Mouse (Mus musculus) Patski (cell line): ENCODE results near the gene Sv2a. TPM values are rescaled to one million over a fixed set of nuclear protein-coding genes. Genes with fewer than 3 reads are reported as not detected.

ENCODE experiments used
- ATAC-seq: fragments of 100-300 bp; one replicate; pipeline ENCODE4 v1.8.0; 2021
- CTCF ChIA-PET: fragments of 350-600 bp; sonication (Branson Sonifier 250); formaldehyde crosslinking; loops from one replicate; lab custom pipeline; 2022; ENCODE audit warnings: inconsistent platforms; lab: Charles Lee
- POLR2A ChIA-PET: fragments of 350-600 bp; sonication (Branson Sonifier 250); formaldehyde crosslinking; loops from one replicate; lab custom pipeline; 2022; ENCODE audit warnings: antibody characterized with exemption, inconsistent platforms; lab: Charles Lee
- DNase-seq: peaks from one replicate; pipeline ENCODE4 v3.0.0-alpha.2; 2011; ENCODE audit warnings: low read depth, low spot score
- H3K27me3 ChIP-seq: fragments of 371-371 bp; one replicate; pipeline ENCODE4 v1.5.1; 2021
- CTCF ChIP-seq: fragments of 100-300 bp; IDR thresholded peaks from one replicate; pipeline ENCODE4 v1.5.1; 2021
- in situ Hi-C: fragments of 300-500 bp; cut with MboI; formaldehyde crosslinking; loops from 3 replicates; pipeline ENCODE4 v1.11.1; 2018; ENCODE audit warnings: low pct_unique_long_range_greater_than_20kb, mixed read lengths
- polyA plus RNA-seq: library from polyadenylated mRNA; unstranded; gene quantifications from one replicate; pipeline ENCODE4 v1.2.3, GENCODE M21; 2021

Sv2a gene
- polyA plus RNA-seq, 1 experiment from 2014 or later, result 13.8 TPM

DNA sequence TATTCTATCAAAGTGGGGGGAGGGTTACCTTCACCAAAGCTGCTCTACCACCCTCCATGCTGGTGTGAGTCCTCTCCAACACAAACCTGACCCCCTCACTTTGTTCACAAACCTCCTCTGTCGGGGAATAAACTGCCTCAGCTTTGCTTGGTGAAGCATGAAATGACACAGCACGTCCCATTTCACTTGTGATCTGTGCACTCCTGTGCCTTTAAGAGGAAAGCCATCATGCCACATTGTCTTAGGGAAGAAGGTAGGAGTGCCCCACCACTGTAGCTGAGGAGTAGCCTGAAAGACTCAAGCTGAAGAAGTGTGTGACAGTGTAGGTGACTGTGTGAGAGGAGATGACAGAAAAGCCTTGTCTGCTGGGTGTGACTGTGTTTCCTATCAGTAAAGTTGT lies 44.5 kb downstream of the Sv2a start:
- DNase-seq (no peak), ATAC-seq (no peak)
- no peak for TF ChIP-seq CTCF
- ChIA-PET POLR2A (no interaction called here), CTCF (interaction anchor here (2.0 to 2.1 kb wide), 2 partner anchors 11 to 12 kb away, joined by 6 to 9 read pairs; no protein-coding TSS in a partner anchor)
- H3K27me3 ChIP-seq, result no peaks in the 10 kb centered on the region
- in situ Hi-C loops, result no loop called here

DNA sequence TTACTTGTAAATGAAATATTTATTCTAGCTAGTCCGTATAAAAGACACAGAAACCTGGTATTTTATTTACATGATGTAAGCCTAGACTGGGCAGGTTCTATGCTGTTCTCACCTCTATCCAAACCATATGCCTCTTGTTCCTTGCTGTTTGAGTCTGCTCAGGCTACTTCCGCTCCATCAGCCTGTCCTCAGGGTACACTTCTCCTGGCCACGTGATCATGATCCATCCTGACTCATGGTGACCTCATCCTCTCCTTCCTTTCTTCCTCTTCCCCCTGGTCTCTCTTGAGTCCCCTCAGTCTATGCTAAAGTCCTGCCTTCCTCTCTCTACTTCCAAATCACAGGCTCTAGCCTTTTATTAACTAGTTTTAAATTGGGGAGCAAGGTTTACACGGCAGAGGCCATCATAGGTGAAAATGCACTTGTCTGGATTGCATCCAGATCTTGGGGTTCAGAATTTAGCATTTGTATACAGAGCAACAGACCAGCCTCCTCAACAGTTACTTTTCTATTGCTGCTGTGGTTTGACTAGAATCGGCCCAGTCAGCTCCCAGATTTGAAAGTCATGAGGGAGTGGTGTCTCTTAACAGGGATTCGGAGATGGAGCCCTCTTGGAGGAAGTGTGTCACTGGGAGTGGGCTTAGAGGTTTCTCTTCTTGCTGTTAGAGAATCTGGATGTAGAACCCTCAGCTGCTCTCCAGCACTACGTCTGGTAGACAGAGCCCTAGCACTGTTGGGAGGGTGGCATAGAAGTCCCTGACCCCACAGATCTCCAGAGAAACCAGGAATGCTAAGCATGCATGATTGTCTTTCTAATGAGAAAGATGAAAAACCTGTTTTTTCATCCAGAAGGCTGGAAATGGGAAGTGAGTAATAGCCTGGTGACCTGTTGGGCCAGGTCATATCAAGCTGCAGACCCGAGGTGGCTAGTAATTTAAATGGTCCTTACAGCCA lies 46.0 kb downstream of the Sv2a start:
- ChIA-PET POLR2A (interaction anchor here (1.1 to 1.4 kb wide), 4 partner anchors 9 to 42 kb away, joined by 3 to 4 read pairs (median 4); no protein-coding TSS in a partner anchor), CTCF (interaction anchor here (1.0 to 2.7 kb wide), 4 partner anchors 8 to 14 kb away, joined by 3 to 10 read pairs (median 6); partner anchors contain the start of genes Bola1 and Hist2h2ab)
- TF ChIP-seq CTCF, result no peak
- DNase-seq (peak; percentile 54), ATAC-seq (peak; percentile 79)
- H3K27me3 ChIP-seq, result no peaks in the 10 kb centered on the region
- in situ Hi-C loops, result no loop called here

DNA sequence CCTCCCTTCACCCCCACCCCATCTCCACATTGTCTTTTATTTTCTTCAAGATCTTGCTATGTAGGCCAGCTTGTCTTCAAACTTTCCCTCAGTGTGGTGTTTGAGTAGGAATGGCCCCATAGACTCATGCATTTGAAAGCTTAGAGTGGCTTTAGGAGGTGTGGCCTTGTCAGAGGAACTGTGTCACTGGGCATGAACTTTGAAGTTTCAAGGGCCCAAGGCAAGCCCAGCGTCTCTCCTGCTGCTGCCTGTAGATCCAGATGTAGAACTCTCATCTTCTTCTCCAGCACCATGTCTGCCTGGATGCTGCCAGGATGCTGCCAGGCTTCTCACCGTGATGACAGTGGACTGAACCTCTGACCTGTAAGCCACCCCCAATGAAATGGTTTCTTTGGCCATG lies 47.9 kb downstream of the Sv2a start:
- in situ Hi-C loops, result no loop called here
- H3K27me3 ChIP-seq, result no peaks in the 10 kb centered on the region
- DNase-seq (no peak), ATAC-seq (no peak)
- POLR2A ChIA-PET, result interaction anchor here (1.1 to 2.4 kb wide), 3 partner anchors 8 to 16 kb away, joined by 3 to 6 read pairs (median 6); partner anchors contain the start of genes Bola1, Hist2h2ab, Hist2h2ac and Hist2h2be
- CTCF ChIA-PET, result interaction anchor here (1.1 to 2.7 kb wide), 3 partner anchors 9 to 49 kb away, joined by 4 to 10 read pairs (median 8); partner anchors contain the start of genes Bola1 and Hist2h2ab
- no peak for TF ChIP-seq CTCF

DNA sequence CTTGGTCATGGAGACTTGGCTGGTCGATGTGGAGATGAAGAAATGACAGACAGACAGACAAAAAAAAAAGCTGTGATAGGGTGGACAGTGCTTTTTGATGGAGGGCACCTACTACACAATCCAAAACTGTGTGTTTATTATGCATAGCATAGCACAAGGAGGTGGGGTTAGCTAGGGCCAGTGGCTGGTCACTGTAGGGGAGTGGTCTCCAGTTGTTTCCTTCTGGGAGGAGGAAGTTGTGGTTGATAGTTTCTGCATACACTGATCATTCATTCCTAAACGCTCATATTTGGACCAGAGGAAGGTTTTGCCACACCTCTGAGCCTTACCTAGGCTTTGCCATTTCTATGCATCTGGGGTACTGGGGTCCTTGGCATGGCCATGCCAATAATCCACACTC lies 49.5 kb downstream of the Sv2a start:
- DNase-seq, result no peak
- no peak for ATAC-seq
- POLR2A ChIA-PET, result interaction anchor here (2.4 kb wide), 1 partner anchor 10 kb away, joined by 6 read pairs; the partner anchor contains the start of genes Bola1, Hist2h2ab, Hist2h2ac and Hist2h2be
- in situ Hi-C loops, result no loop called here
- TF ChIP-seq CTCF, result no peak
- no peaks in the 10 kb centered on the region for H3K27me3 ChIP-seq
- CTCF ChIA-PET, result interaction anchor here (0.7 kb wide), 1 partner anchor 9 kb away, joined by 4 read pairs; the partner anchor contains the start of genes Hist2h2ac and Hist2h2be

DNA sequence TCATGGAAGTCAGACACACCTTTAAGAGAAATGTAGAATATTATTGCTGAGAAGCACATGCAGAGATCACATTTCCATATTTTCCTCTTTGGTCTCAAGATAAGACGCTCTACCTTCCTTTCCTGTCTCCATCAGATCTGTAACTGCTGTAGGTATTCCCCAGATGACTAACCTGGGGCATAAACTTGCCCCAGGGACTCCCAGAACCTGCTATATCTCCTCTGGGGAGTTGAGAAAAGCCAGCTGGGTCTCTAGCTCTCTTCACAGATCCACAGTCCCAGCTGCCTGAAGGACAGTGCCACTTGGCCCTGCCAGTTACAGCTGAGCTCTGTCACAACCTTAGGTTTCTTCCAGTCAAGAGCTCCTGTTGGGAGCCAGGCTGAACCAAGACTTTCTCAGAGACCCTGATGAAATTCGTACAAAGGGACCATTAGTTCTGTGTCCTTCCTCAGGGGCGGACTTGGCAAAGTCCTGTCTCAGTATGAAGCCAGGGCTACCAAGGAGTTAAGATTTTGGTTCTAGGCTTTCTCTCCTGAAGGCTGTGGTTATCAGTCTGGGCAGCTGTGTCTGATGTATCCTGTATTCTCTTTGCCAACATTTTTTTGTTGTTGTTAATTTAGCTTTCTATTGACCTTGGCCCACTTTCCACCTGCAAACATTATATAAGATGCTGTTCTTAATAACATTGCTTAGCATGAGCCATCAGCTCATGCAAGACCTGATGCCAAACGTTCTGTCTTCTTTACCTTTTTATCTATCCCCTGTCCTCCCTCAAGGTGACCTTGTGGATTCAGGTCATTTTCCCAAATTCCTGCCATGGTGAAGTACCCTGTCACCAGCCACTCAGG lies 50.2 kb downstream of the Sv2a start:
- in situ Hi-C loops, result no loop called here
- DNase-seq, result no peak
- ChIA-PET POLR2A (interaction anchor here (0.6 to 2.4 kb wide), 3 partner anchors 11 to 26 kb away, joined by 3 to 6 read pairs (median 6); partner anchors contain the start of genes Bola1, Hist2h2ab, Hist2h2ac and Hist2h2be), CTCF (no interaction called here)
- TF ChIP-seq CTCF, result no peak
- H3K27me3 ChIP-seq, result no peaks in the 10 kb centered on the region
- ATAC-seq, result no peak

DNA sequence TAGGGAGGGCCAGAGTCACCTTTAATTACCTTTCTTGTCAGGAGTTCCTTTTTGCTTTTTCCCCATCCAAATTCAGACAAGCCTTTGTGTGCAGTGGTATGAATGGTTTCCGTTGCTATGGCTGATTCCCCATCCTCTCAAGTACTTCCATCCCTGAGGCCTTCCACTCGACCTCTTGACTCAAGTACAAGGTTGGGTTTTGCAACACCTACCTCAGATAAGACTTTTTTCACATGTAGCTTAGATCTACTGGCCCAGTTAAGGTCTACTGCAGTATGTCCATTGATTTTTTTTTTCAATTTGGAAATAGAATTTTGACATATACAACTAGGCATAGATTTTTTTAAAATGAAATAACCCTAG lies 50.8 kb downstream of the Sv2a start:
- CTCF ChIA-PET, result interaction anchor here (1.0 kb wide), 1 partner anchor 12 kb away, joined by 4 read pairs; the partner anchor contains the start of genes Bola1 and Hist2h2ab
- no peak for DNase-seq
- no peak for ATAC-seq
- no peak for TF ChIP-seq CTCF
- POLR2A ChIA-PET, result interaction anchor here (0.8 kb wide), 1 partner anchor 23 kb away, joined by 3 read pairs; no protein-coding TSS in a partner anchor
- no peaks in the 10 kb centered on the region for H3K27me3 ChIP-seq
- in situ Hi-C loops, result no loop called here

DNA sequence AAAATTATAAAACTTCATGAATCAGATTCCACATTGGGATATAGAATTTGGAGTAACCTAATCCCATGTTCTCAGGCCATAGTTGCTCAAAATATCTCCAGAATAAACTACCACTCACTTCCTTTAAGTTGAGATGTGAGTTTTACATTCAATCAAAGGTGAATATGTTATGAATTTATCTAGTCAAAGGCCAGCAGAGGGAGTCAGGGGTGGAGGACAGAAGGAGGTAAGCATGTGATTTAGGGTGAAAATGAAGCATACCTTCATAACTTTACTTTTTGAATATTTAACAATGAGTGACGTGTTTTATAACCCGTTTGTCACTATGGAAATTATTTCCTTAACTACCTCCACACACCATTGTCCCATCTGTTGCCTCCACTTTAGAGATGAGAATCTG lies 54.0 kb downstream of the Sv2a start:
- in situ Hi-C loops, result no loop called here

DNA sequence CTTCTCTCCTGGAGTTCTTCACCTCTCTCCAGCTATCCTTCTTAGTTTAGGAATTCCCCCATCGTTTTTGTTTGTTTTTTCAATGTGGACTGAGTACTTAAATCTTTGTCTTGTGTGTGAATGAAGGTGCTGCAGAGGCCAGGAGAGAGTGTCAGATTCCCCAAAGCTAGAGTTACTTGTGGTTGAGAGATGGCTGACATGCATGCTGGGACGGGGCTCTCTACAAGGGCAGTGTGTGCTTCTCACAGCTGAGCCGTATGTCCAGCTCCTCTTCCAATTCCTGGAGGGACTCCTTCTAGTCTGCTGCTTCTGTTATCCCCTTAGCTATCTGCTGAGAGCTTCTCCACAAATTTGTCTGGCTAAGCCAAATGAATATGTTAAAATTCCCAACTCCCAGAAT lies 54.9 kb downstream of the Sv2a start:
- H3K27me3 ChIP-seq, result no peaks in the 10 kb centered on the region
- no peak for TF ChIP-seq CTCF
- ChIA-PET POLR2A (interaction anchor here (1.5 to 5.8 kb wide), 3 partner anchors 9 to 28 kb away, joined by 4 to 54 read pairs (median 5); partner anchors contain the start of genes Bola1, Hist2h2ab, Hist2h2ac and Hist2h2be), CTCF (interaction anchor here (0.9 to 3.2 kb wide), 5 partner anchors 8 to 170 kb away, joined by 4 to 23 read pairs (median 6); partner anchors contain the start of genes Bola1, Hist2h2ab, Hist2h2ac and Hist2h2be)
- DNase-seq (no peak), ATAC-seq (no peak)
- in situ Hi-C loops, result no loop called here

More for the DNA sequence above, 54.0 kb downstream of the Sv2a start:
- ATAC-seq (no peak), DNase-seq (no peak)
- ChIA-PET POLR2A (interaction anchor here (1.8 to 5.8 kb wide), 2 partner anchors 8 to 14 kb away, joined by 4 to 54 read pairs; partner anchors contain the start of genes Bola1, Hist2h2ab, Hist2h2ac and Hist2h2be), CTCF (interaction anchor here (1.1 to 1.8 kb wide), 4 partner anchors 11 to 169 kb away, joined by 3 to 6 read pairs (median 4); partner anchors contain the start of genes Hist2h2ac and Hist2h2be)
- no peak for TF ChIP-seq CTCF
- H3K27me3 ChIP-seq, result no peaks in the 10 kb centered on the region

DNA sequence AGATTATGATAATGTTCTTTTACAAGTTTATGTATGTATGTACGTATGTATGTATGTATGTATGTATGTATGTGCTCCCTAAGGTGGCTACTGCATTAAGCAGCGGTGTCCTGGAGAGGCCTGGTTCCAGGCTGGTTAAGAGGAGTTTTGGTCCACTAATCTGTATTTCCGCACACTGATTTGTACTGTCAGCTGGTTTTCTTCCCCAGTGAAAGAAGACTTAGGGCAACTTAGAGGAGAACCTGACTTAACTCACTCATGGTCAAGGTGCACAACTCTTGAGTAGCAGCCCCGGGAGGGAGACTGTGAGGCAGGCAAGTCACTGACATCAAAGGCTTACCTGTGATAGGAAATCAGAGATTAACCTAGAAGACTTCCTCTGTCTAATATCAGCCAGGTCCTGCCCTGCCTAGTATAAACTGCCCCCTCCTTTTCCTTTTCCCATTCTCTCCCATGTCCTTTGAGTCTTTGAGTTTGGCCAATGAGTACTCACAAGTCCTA lies 55.9 kb downstream of the Sv2a start:
- in situ Hi-C loops, result no loop called here
- H3K27me3 ChIP-seq, result no peaks in the 10 kb centered on the region
- DNase-seq, result no peak
- no peak for TF ChIP-seq CTCF
- CTCF ChIA-PET, result interaction anchor here (1.2 to 3.2 kb wide), 11 partner anchors 9 to 271 kb away, joined by 4 to 23 read pairs (median 6); partner anchors contain the start of genes Bola1, Hist2h2ab, Hist2h2ac and Hist2h2be
- POLR2A ChIA-PET, result interaction anchor here (1.0 to 5.8 kb wide), 6 partner anchors 8 to 41 kb away, joined by 4 to 54 read pairs (median 4); partner anchors contain the start of genes Bola1, Hist2h2ab, Hist2h2ac and Hist2h2be
- no peak for ATAC-seq
